Mouse (Mus musculus): ENCODE measurements around the gene Sacm1l.

DNA sequence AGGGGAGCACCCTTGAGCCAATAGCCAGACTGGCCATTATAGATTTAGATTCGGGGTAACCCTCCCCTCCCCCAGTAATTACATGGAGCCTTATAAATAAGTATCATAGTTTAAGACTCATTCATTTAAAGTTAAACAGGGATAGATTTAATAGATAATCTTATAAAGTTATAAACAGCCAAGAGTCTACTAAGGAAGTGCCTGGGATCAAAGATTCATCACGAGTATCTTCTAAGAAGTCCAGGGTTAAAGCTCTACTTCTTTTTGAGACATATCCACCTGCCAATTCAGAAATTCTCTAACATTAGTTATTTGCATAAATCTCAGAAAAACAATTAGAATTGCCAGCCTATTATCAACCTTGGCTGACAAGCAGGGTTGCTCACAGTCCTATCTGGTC lies 95.2 kb downstream of the Sacm1l start:
- TF ChIP-seq CTCF (IDR thresholded peaks at IDR 0.05 in 2 of 3, conservative IDR thresholded peaks at IDR 0.05 in 1 of 3; ENCODE audit: control insufficient read depth in 1 of 3, insufficient read depth in 1 of 3, low read depth in 2 of 3, low read length in 3 of 3, poor library complexity in 1 of 3, severe bottlenecking in 1 of 3) (no peak), EP300 (IDR thresholded peaks at IDR 0.05; ENCODE audit: low read depth in 1 of 2, low read length in 2 of 2) (no peak), SIN3A (IDR thresholded peaks at IDR 0.05; ENCODE audit: low read length) (no peak), MAZ (IDR thresholded peaks at IDR 0.05; ENCODE audit: low read depth, low read length) (no peak), E2F4 (IDR thresholded peaks at IDR 0.05; ENCODE audit: borderline replicate concordance, low read depth, low read length) (no peak), POLR2A (IDR thresholded peaks at IDR 0.05; ENCODE audit: control insufficient read depth in 1 of 2, insufficient read depth in 1 of 2, low read depth in 1 of 2, low read length in 2 of 2, poor library complexity in 1 of 2) (no peak), SMC3 (IDR thresholded peaks at IDR 0.05; ENCODE audit: low read depth, low read length) (no peak), MAX (IDR thresholded peaks at IDR 0.05; ENCODE audit: low read length) (no peak), ZNF384 (IDR thresholded peaks at IDR 0.05; ENCODE audit: low read depth, low read length) (no peak), ZMIZ1 (IDR thresholded peaks at IDR 0.05; ENCODE audit: low read depth, low read length) (no peak), RAD21 (IDR thresholded peaks at IDR 0.05; ENCODE audit: low read depth, low read length) (no peak), UBTF (IDR thresholded peaks at IDR 0.05; ENCODE audit: borderline replicate concordance, insufficient read depth, low read depth, low read length) (no peak), KAT2A (conservative IDR thresholded peaks at IDR 0.05; ENCODE audit: low read depth, low read length) (no peak), HCFC1 (IDR thresholded peaks at IDR 0.05; ENCODE audit: low read depth, low read length) (no peak)
